Mouse (Mus musculus): ENCODE measurements around the gene Hes3. TPM values are rescaled to one million over a fixed set of nuclear protein-coding genes. Genes with fewer than 3 reads are reported as not detected.

Hes3 gene
- polyA plus RNA-seq, 1 experiment from 2014 or later, result 0.36 TPM

- WGBS, result 93% methylated on average over 9 of the region's 9 CpGs
- no peak overlapping the region for H3K27ac ChIP-seq (ENCODE audit: low read depth, low read length)
- H3K4me2 ChIP-seq (ENCODE audit: low read depth, low read length), result no peak overlapping the region
- no peaks in the 10 kb centered on the region for H3K27me3 ChIP-seq (ENCODE audit: control insufficient read depth, insufficient read depth, low read length)
- H3K36me3 ChIP-seq (ENCODE audit: control insufficient read depth, insufficient read depth, low read length), result no peaks in the 10 kb centered on the region; the same call in 1 of the 2 replicates
- H3K4me1 ChIP-seq (ENCODE audit: control insufficient read depth, insufficient read depth, low read length), result 0 out of 2 replicates have a peak, but pooled peaks cover 9% of the 10 kb centered on the region
- no peak for ATAC-seq (ENCODE audit: low read depth)
- no peaks in the 10 kb centered on the region for H3K9me3 ChIP-seq (ENCODE audit: control insufficient read depth, low read length)
- H3K4me3 ChIP-seq (ENCODE audit: low read depth, low read length), result no peak overlapping the region
- H3K9ac ChIP-seq (replicated peaks; ENCODE audit: low read depth, low read length), result no peak overlapping the region
Measured at GRCm38 (mm10) chr4:152243241-152243891, 48.1 kb downstream of the Hes3 start.

- Histone ChIP-seq H3K27me3 (ENCODE audit: control insufficient read depth, insufficient read depth, low read length) (no peaks in the 10 kb centered on the region), H3K9ac (replicated peaks; ENCODE audit: low read depth, low read length) (no peak overlapping the region), H3K9me3 (ENCODE audit: control insufficient read depth, low read length) (no peaks in the 10 kb centered on the region), H3K4me2 (ENCODE audit: low read depth, low read length) (no peak overlapping the region), H3K4me1 (ENCODE audit: control insufficient read depth, insufficient read depth, low read length) (no peaks in the 10 kb centered on the region), H3K36me3 (ENCODE audit: control insufficient read depth, insufficient read depth, low read length) (peaks cover 3% of the 10 kb centered on the region; the same call in 1 of the 2 replicates), H3K4me3 (ENCODE audit: low read depth, low read length) (no peak overlapping the region), H3K27ac (ENCODE audit: low read depth, low read length) (no peak overlapping the region)
- ATAC-seq (ENCODE audit: low read depth), result no peak
- WGBS, result 87% methylated on average over 4 of the region's 4 CpGs
Measured at GRCm38 (mm10) chr4:152239974-152240373, 51.5 kb downstream of the Hes3 start.

Other genes with a start within 250 kb of the Hes3 start
- 9.6 and 11.7 TPM in 2 replicates for gene Plekhg5, start 219.2 kb downstream of the Hes3 start, polyA plus RNA-seq (2014; fragmentation: Nextera tagmentation; extraction: Ambion mirVana)
- 0.54 and 1.1 TPM in 2 replicates for gene Tnfrsf25, start 175.7 kb downstream of the Hes3 start, polyA plus RNA-seq (2014; fragmentation: Nextera tagmentation; extraction: Ambion mirVana)
- gene Espn, start 139.3 kb downstream of the Hes3 start, polyA plus RNA-seq (2014; fragmentation: Nextera tagmentation; extraction: Ambion mirVana), result 0.52 and 0.64 TPM in 2 replicates
- not detected in 2 replicates for gene Hes2, start 132.8 kb downstream of the Hes3 start, polyA plus RNA-seq (2014; fragmentation: Nextera tagmentation; extraction: Ambion mirVana)
- 332 and 348 TPM in 2 replicates for gene Acot7, start 113.5 kb downstream of the Hes3 start, polyA plus RNA-seq (2014; fragmentation: Nextera tagmentation; extraction: Ambion mirVana)
- 18.5 and 19.3 TPM in 2 replicates for gene Gpr153, start 17.4 kb downstream of the Hes3 start, polyA plus RNA-seq (2014; fragmentation: Nextera tagmentation; extraction: Ambion mirVana)
- 16.6 and 24.9 TPM in 2 replicates for gene Icmt, start 5.6 kb upstream of the Hes3 start, polyA plus RNA-seq (2014; fragmentation: Nextera tagmentation; extraction: Ambion mirVana)
- gene Rnf207, start 27.3 kb upstream of the Hes3 start, polyA plus RNA-seq (2014; fragmentation: Nextera tagmentation; extraction: Ambion mirVana), result 5.9 and 8.4 TPM in 2 replicates
- 150 and 173 TPM in 2 replicates for gene Rpl22, start 34.1 kb upstream of the Hes3 start, polyA plus RNA-seq (2014; fragmentation: Nextera tagmentation; extraction: Ambion mirVana)
- 38.4 and 48.5 TPM in 2 replicates for gene Chd5, start 47.0 kb upstream of the Hes3 start, polyA plus RNA-seq (2014; fragmentation: Nextera tagmentation; extraction: Ambion mirVana)
- gene Nphp4, start 185.0 kb upstream of the Hes3 start, polyA plus RNA-seq (2014; fragmentation: Nextera tagmentation; extraction: Ambion mirVana), result 4.2 and 4.8 TPM in 2 replicates
- 18.3 and 31.1 TPM in 2 replicates for gene Kcnab2, start 186.2 kb upstream of the Hes3 start, polyA plus RNA-seq (2014; fragmentation: Nextera tagmentation; extraction: Ambion mirVana)

Data from neural tube, embryonic 14.5 days (tissue).